Mouse (Mus musculus): ENCODE results near the gene Hist1h2bj. TPM values are rescaled to one million over a fixed set of nuclear protein-coding genes. Genes with fewer than 3 reads are reported as not detected.
"Not testable (repeated sequence)": the region's sequence is repeated elsewhere in the genome, so short reads cannot be mapped to it uniquely, and the experiment has no call there.

Gene Hist1h2bj
- polyA plus RNA-seq, 1 experiment from 2014 or later = 5.9 TPM

GRCm38 (mm10) chr13:22063468-22063867 is 20.5 kb downstream of the Hist1h2bj start:
- WGBS = 33% methylated on average over 1 of the region's 1 CpGs
- Histone ChIP-seq H3K9ac (no peak overlapping the region), H3K4me2 (no peak overlapping the region), H3K27me3 (replicated peaks) (no peaks in the 10 kb centered on the region), H3K36me3 (no peaks in the 10 kb centered on the region), H3K9me3 (no peaks in the 10 kb centered on the region), H3K4me3 (no peak overlapping the region), H3K4me1 (no peaks in the 10 kb centered on the region), H3K27ac (replicated peaks) (no peak overlapping the region)
- no peak for ATAC-seq (ENCODE audit: extremely low read depth, insufficient number of reproducible peaks, low FRiP score, low TSS enrichment)

GRCm38 (mm10) chr13:22084140-22084539 is 41.1 kb downstream of the Hist1h2bj start, which contains the start of gene Vmn1r188:
Vmn1r188 (plus strand) TSS chr13:22084440.
- 75% methylated on average over 1 of the region's 1 CpGs for WGBS
- not testable (repeated sequence) for H3K4me2 ChIP-seq; H3K27ac ChIP-seq (replicated peaks); H3K9me3 ChIP-seq; H3K4me1 ChIP-seq; H3K9ac ChIP-seq; H3K27me3 ChIP-seq (replicated peaks); H3K36me3 ChIP-seq; ATAC-seq (ENCODE audit: extremely low read depth, insufficient number of reproducible peaks, low FRiP score, low TSS enrichment); H3K4me3 ChIP-seq

Small RNA genes lying within 50 kb of the gene (microRNA-seq; reads per million reads assigned to microRNA genes)
- not detected for gene Gm26300
- gene Gm44390 = not detected
- gene Gm44486 = not detected

Other genes with a start within 250 kb of the Hist1h2bj start
- gene Hist1h2bq, start 233.0 kb upstream of the Hist1h2bj start, polyA plus RNA-seq (2015; fragmentation: Nextera tagmentation; extraction: Ambion mirVana) = 8.4 and 10.2 TPM in 2 replicates
- not detected in 2 replicates for gene Hist1h2ao, start 232.7 kb upstream of the Hist1h2bj start, polyA plus RNA-seq (2015; fragmentation: Nextera tagmentation; extraction: Ambion mirVana)
- gene Hist1h4m, start 231.5 kb upstream of the Hist1h2bj start, polyA plus RNA-seq (2015; fragmentation: Nextera tagmentation; extraction: Ambion mirVana) = not detected in 2 replicates
- gene Hist1h4n, start 211.0 kb upstream of the Hist1h2bj start, polyA plus RNA-seq (2015; fragmentation: Nextera tagmentation; extraction: Ambion mirVana) = 11.2 and 15.6 TPM in 2 replicates
- 1,655 and 1,669 TPM in 2 replicates for gene Hist1h2ap, start 209.7 kb upstream of the Hist1h2bj start, polyA plus RNA-seq (2015; fragmentation: Nextera tagmentation; extraction: Ambion mirVana)
- 9.2 and 10.8 TPM in 2 replicates for gene Hist1h2br, start 209.5 kb upstream of the Hist1h2bj start, polyA plus RNA-seq (2015; fragmentation: Nextera tagmentation; extraction: Ambion mirVana)
- gene Zfp184, start 98.1 kb upstream of the Hist1h2bj start, polyA plus RNA-seq (2015; fragmentation: Nextera tagmentation; extraction: Ambion mirVana) = 5.2 and 6.3 TPM in 2 replicates
- gene Pom121l2, start 62.0 kb upstream of the Hist1h2bj start, polyA plus RNA-seq (2015; fragmentation: Nextera tagmentation; extraction: Ambion mirVana) = 0.05 and 0.07 TPM in 2 replicates
- gene Prss16, start 33.5 kb upstream of the Hist1h2bj start, polyA plus RNA-seq (2015; fragmentation: Nextera tagmentation; extraction: Ambion mirVana) = 0.59 and 3.3 TPM in 2 replicates
- 4.1 and 11.0 TPM in 2 replicates for gene Hist1h2ah, start 7.6 kb upstream of the Hist1h2bj start, polyA plus RNA-seq (2015; fragmentation: Nextera tagmentation; extraction: Ambion mirVana)
- 3.1 and 3.4 TPM in 2 replicates for gene Hist1h2bk, start 7.3 kb upstream of the Hist1h2bj start, polyA plus RNA-seq (2015; fragmentation: Nextera tagmentation; extraction: Ambion mirVana)
- 10.8 and 11.3 TPM in 2 replicates for gene Hist1h4i, start 1.9 kb upstream of the Hist1h2bj start, polyA plus RNA-seq (2015; fragmentation: Nextera tagmentation; extraction: Ambion mirVana)
- 15.8 and 19.9 TPM in 2 replicates for gene Hist1h2ag, start 270 bp upstream of the Hist1h2bj start, polyA plus RNA-seq (2015; fragmentation: Nextera tagmentation; extraction: Ambion mirVana)
- gene Vmn1r188, start 41.2 kb downstream of the Hist1h2bj start, polyA plus RNA-seq (2015; fragmentation: Nextera tagmentation; extraction: Ambion mirVana) = not detected in 2 replicates
- not detected in 2 replicates for gene Vmn1r189, start 62.6 kb downstream of the Hist1h2bj start, polyA plus RNA-seq (2015; fragmentation: Nextera tagmentation; extraction: Ambion mirVana)
- not detected in 2 replicates for gene Vmn1r191, start 140.8 kb downstream of the Hist1h2bj start, polyA plus RNA-seq (2015; fragmentation: Nextera tagmentation; extraction: Ambion mirVana)
- not detected in 2 replicates for gene Vmn1r192, start 147.9 kb downstream of the Hist1h2bj start, polyA plus RNA-seq (2015; fragmentation: Nextera tagmentation; extraction: Ambion mirVana)
- gene Vmn1r193, start 179.9 kb downstream of the Hist1h2bj start, polyA plus RNA-seq (2015; fragmentation: Nextera tagmentation; extraction: Ambion mirVana) = not detected in 2 replicates
- not detected in 2 replicates for gene Vmn1r194, start 201.0 kb downstream of the Hist1h2bj start, polyA plus RNA-seq (2015; fragmentation: Nextera tagmentation; extraction: Ambion mirVana)
- gene Vmn1r195, start 227.3 kb downstream of the Hist1h2bj start, polyA plus RNA-seq (2015; fragmentation: Nextera tagmentation; extraction: Ambion mirVana) = not detected in 2 replicates
- gene Vmn1r196, start 246.7 kb downstream of the Hist1h2bj start, polyA plus RNA-seq (2015; fragmentation: Nextera tagmentation; extraction: Ambion mirVana) = not detected in 2 replicates

All from heart, embryonic 13.5 days (tissue).